Mouse (Mus musculus) gastrocnemius, postnatal 36 days (tissue): ENCODE measurements at regions not wholly inside any gene's neighbourhood (a gene's known extent, or its start where the extent isn't known, plus 50 kb on each side); places are given as distances from the start of the nearest gene placed in this dataset.
"Not testable (repeated sequence)": the region's sequence is repeated elsewhere in the genome, so short reads cannot be mapped to it uniquely, and the experiment has no call there.

Experiments
- DNase-seq, 2 experiments: peaks; one replicate each; pipeline ENCODE4 v3.0.0; 2022
- intact Hi-C: fragments of 180-260 bp; cut with DNase I; formaldehyde crosslinking; loops from one replicate; pipeline ENCODE4 v1.15.1; 2025

DNA sequence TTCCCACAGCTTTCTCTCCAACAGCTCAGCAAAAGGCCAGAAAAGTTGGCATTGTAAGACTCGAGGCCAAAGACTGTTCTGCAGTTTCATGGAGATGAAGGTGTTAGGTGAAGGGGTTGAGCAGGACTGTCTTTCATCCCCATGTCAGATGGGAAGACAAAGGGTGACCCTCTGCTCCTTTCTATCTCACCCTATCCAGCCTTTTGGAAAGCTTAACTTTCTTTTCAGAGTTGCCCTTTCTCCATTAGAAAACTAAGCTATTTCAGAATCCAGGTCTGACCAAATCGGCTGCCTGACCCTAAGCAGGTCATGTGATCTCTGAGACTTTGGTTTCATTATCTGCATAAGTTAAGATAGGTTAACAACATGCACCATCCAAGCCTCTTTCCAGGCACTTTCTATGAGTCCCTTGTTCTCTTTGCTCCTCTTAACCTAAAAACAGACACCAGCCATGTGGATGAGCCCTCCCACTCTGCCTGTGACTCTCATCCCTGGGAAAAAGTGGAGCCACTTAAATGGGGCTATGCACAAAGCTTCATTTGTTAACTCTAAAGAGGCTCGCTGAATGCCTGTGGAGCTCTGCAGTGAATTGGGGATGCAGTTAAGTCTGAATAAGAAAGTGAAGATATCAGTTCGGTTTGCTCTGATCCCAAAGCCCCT, 450.9 kb downstream of the Tns1 start:
- intact Hi-C loops: no loop called here
- no peak for DNase-seq

DNA sequence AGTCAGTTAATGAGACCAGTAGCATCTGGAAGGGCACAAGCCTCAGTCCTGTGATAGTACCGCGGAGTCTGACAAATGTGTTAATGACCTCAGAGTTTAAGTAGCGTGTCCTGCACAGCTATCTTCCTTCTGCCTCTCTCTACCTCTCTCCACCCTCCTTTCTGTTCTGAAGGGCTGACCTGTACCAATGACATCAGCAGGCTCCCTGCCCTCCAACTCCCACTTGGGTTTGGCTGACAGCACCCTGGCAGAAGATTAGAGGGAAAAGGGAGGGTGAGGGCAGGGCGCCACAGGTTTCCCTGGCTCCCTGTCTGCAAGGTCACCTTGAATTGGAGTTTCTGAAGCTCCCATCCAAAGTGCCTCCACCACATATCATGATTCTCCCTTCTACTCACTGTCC, 452.0 kb downstream of the Tns1 start:
- intact Hi-C loops: no loop called here
- peak in 1 of 2 experiments; percentile 15 for DNase-seq

DNA sequence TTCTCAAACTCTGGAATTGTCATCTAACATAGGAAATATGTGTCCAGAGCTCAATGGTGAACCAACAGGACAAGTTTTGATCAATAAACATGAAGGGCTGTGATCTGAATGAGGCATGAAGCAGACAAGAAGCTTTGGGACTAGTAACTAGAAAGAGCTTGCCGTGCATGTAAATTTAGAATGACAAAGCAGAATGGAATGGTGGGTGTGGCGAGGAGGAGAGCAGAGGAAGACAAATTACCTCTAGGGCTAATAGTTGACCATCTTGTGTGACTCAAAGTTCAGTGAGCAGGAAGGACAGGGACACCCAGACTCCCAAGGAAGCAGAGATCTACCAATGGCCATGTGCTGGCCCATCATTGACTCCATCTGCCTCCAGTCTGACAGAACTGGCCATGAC, 455.6 kb downstream of the Tns1 start:
- intact Hi-C loops: no loop called here
- DNase-seq: no peak

DNA sequence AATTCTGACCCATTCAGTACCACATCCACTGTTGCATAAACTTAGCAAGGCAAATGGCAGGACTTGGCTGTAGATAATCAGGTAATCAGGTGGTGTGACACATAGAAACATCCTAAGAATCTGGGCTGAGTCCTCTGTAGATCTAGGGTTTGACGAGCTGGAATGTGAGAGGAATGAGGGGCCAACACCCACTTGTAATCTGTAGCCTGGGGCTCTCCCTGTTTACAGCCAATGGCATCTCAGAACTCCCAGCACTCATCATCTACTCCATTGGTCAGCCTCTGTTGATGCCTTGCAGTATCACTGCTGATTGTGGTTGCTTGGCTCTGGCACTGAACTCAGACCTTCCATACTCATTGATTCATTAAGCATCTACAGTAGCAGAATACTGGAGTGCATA, 460.7 kb downstream of the Tns1 start:
- no peak for DNase-seq
- intact Hi-C loops: no loop called here

DNA sequence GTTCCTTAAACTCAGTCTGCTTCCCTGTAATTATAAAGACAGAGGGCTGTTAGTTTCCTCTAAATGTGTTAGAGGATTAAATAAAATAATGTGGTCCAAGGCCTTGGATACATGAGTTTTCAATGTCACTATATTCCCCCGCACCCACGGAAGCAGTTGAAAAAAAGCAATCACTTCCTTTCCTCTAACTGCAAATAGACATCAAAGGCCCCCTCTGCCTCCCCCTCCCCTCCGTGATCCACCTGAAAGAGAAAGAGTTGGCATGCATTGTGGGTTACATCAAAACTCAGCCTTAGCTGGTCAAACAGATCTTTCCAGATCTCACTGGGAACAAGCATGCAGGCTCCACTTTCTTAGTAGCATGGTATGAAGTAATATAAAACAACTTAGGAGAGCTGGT, 479.2 kb downstream of the Tns1 start:
- intact Hi-C loops: no loop called here
- no peak for DNase-seq

DNA sequence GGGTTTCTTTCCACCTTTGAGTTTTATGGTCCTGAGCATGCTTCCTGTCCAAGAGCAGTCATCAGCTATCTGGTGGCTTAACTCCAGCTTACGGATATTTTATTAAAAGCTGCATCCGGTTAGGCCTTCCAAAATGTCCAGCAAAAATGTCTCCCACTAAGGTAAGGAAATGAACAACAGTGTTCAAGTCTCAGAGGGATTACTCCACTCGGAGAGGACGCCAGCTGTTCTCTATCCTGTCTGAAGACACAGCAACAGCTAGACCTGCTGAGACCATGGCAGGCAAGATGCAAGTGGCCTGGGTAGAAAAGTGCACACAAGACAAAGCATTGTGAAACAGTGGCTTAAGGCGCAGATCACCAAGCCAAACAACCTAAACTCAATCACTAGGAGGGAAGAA, 479.9 kb downstream of the Tns1 start:
- intact Hi-C loops: no loop called here
- no peak for DNase-seq

DNA sequence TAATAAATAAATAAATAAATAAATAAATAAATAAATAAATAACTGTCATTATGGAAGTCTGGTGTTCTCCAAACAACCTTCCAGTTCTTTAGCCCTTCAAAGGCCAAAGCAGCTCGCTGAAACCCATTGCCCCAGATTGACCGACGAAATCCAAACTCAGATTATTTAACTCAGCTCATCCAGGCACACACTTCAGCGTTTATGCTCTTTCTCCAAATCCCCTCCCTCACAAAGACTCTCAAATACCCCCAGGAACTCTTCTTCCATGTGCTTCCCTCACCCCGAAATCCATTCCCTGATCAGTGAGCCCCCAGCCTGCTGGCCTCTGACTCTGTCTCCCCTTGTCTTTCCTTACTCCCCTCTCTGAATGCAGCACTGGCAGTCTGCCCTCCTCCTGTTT, 480.8 kb downstream of the Tns1 start:
- intact Hi-C loops: no loop called here

DNA sequence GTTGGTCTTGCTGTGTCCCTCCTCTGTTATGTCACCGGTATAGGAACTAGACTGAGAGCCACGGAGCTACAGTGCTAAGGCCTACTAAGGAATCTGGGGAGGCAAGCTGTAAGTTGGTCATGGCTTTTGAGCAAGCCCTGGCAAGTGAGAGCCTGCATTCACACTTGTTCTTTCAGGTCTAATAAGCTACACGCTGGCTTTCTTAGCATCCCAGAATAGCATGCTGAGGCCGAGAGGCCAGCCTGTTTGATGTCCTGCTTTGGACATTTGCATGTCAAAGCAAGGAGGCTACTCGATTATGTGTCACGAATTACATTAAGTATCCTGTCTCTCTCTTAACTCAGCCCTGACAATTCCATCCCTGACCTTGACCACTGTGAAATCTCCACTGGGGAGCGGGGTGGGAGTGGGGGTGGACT, 481.5 kb downstream of the Tns1 start:
- intact Hi-C loops: no loop called here
- no peak for DNase-seq

More for the DNA sequence above, 480.8 kb downstream of the Tns1 start:
- DNase-seq: no peak

DNA sequence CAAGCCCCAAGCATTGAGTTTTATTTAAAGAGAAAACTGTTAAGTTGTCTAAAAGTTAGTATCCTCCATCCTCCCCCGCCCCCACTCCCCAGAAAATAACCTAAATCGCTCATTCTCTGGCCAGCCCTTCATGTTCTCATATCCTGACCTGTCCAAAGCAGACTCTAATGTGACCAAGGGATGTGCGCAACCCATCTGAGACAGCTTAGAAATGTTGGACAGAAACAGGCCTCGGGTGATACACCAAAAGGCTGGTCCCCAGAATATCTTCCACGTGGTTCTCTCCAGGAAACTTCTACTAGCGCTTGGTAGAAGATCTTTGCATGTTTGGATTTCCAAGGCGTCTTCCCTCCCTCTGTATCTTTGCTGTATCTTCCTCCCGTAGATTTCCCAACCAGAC, 482.8 kb downstream of the Tns1 start:
- intact Hi-C loops: no loop called here
- no peak for DNase-seq

DNA sequence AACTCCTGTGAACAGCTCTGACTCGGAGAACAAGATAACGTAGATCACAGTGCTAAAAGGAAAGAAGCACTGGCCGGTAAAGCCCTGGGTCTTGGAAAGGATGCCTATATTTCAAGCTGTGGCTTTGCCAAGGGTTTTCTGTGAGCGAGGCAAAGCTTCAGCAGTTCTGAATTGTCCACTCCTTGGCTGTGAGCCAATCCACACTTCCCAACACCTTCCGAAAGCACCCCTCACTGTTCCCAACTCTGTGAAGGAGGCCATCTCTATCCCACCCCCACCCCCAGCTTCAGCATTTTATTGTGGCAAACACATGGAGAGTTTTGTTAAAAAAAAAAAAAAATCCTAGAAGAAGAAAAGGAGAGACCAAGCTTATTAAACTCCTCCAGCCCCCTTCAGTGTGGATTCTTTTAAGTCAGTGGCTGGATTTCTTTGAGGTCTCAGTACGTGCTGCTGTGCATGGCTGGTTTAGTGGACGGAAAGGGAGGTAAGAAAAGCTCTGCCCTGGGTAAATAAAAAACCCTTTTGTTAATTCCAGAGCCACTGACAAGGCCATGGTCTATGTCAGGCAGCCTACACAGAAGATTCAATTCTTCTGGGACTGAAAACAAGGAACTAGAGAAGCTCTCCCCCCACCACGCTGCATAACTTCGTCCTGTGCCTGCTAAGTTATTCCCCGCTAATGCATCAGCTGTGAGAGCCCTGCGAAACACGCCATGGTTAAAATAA, 483.4 kb downstream of the Tns1 start:
- DNase-seq: no peak
- intact Hi-C loops: no loop called here

DNA sequence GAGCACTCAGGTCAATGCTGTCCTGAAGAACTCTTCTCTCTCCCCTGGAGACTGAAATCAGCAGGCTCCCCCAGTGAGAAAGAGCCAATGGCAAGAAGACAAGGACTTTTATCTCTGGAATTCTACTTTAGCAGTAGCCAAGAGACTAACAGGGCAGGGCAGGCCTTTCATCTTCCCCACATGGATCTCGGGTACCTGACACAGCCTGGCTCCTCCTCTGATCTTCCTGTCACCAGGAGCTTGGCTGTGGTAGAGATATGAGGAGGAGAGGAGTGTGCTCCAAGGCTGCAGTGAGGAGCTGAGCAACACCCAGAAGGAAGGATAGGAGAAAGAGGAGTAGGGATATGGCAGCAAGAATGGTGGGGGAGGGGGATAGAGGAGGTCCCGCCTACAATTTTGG, 488.5 kb downstream of the Tns1 start:
- DNase-seq: no peak
- intact Hi-C loops: no loop called here

DNA sequence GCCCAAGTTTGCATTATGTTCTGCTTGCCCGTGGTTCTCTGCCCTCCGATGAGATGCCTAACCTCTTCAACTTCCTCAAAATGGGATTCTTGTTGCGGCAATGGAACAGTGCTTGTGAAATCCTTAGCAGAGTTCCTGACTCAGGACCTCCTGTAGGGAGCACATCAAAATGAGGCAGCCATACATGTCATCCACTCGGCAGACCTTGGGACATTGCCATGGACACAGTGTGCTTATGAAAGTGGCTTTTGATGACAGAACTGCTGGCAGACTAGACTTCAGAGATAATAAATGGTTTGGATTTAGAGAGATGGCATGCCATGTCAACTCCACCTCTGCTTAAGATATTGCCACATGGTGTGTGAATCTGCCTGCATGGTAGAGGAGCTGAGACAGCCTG, 489.4 kb downstream of the Tns1 start:
- intact Hi-C loops: no loop called here
- no peak for DNase-seq

DNA sequence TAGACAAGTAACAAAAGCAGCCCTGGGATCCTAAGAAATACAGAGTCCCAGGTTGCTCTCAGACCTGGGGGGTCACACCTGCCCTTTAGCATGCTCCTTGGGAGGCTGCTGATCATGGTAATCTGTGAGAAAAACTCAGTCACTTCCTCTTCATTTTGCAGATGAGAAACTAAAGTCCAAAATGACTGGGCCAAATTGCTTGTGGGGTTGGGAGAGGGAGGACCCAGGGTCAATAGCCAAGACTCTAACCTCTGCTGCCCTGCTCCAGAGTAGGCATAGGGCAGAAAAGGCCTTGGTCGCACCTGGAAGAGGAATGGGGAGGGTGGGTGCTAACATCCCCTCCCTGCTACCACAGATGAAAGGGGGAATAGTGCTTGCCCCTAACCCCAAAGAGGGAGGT, 491.2 kb downstream of the Tns1 start:
- intact Hi-C loops: no loop called here
- no peak for DNase-seq

DNA sequence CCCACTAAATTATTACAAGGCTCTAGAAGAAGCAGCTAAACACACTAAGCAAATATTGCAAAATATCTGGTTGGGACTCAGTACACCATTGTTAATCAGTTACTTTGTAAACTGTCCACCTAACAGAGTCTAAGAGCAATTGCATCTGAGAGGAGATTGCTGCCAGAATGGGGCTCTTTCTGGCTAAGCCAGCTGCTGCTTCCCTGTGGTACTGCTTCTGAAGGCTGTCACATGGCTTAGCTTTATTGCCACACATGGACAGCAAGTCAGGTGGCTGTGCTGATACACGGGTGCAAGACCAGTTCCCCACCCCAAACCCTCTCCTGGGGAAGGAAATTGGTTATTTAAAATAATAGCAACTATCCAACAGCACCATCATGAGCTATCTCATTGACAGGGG, 493.9 kb downstream of the Tns1 start:
- DNase-seq: no peak
- intact Hi-C loops: no loop called here

DNA sequence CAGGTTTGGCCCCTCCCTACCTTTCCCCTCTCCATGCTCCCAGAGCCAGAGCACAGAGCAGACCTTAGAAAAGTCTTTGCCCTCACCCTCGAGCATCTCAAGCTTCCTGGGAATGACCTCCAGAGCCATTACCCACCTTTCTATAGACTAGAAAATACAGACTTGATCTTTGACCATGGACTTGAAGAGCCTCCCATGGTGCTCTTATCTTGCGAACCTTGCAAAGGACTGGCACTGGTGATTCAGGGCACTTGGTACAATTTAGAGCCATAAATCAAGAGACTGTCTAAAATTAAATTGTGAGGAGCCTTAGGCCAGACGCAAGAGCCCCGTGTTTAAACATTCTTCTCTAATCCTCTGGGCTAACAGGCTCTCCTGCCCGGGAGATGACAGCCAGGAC, 498.9 kb downstream of the Tns1 start:
- intact Hi-C loops: no loop called here
- DNase-seq: no peak

DNA sequence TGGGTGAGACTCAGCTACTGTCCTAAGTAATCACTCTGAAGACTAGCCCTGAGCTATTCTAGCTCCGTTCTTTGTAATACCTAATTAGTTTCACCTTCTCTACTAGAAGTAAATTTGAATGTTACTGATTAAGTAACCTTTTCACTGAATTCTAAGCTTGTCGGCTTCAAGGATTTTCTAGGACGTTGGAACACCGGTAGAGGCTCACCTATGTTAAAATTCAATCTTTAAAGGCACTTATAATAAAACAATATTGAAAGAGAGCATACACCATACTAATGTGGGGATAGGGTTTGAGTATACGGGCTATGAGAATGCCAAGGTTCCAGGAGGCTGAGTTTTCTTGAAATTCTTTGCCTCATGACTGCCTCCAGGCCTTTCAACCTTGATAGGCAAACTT, 503.1 kb downstream of the Tns1 start:
- intact Hi-C loops, DNase-seq: not testable (repeated sequence)

DNA sequence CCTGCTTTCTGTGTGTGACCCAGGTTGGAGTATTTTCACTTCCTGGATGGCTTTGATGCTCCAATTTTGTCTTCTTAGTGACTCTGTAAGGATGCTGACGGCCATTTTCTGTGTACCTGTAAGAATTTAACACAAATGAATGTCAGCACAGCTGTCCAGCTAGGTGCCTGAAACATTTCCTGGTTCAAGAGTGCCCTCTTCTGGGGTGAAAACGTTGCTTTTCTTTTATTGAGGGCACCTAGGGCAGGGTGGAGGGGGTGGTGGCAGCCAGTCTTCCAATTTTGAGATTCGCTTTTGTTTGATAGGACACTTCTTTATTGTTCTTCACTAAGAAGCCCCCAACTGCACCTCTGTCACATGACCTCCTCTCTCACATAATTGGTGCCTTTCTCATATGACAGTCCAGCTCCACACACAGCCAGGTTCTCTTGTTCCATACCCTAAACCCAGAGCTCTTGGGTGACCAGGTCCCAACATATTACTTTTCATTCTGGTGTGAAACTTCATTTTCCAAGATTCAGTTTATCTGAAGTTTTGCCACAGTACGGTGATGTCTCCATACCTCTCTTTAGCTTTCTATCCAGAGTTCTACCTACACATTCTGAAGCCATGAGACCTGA, 505.6 kb downstream of the Tns1 start:
- no peak for DNase-seq
- intact Hi-C loops: loop anchor here (1.0 to 10.0 kb wide), 3 partner anchors 206 to 752 kb away; no protein-coding TSS in a partner anchor

DNA sequence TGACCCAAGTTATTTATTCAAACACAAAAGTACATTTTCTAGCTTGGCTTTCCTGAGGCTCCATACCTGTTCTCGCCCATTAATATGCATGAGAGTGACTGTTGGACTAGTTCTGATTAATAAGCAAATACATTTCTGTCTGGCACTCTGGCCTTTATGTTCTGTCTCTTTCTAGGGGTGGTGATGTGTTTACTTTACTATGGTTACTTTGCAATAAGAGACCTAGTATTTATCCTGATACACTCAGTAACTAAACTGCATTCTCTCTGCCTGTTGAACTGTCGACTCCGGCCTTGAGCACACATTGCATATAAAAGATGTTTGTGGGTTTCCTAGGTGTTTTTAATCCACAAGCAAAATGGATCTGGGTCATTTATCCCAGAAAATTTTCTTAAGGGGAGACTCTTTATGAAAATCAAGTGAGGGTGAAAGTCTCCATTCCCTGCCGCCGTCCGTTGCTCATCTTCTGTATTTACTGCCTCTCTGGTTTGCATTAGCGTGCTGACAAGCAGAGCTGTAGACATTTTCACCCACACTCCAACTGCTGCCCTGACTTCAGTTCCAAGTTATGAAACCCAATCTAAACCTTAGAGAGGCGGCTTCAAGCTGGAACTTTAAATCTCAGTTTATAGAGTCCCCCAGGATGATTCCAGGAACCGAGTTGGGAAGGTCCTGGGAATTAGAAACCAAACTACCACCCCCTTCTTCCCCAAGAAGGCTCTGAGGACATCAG, 530.4 kb downstream of the Tns1 start:
- intact Hi-C loops: no loop called here
- no peak for DNase-seq

DNA sequence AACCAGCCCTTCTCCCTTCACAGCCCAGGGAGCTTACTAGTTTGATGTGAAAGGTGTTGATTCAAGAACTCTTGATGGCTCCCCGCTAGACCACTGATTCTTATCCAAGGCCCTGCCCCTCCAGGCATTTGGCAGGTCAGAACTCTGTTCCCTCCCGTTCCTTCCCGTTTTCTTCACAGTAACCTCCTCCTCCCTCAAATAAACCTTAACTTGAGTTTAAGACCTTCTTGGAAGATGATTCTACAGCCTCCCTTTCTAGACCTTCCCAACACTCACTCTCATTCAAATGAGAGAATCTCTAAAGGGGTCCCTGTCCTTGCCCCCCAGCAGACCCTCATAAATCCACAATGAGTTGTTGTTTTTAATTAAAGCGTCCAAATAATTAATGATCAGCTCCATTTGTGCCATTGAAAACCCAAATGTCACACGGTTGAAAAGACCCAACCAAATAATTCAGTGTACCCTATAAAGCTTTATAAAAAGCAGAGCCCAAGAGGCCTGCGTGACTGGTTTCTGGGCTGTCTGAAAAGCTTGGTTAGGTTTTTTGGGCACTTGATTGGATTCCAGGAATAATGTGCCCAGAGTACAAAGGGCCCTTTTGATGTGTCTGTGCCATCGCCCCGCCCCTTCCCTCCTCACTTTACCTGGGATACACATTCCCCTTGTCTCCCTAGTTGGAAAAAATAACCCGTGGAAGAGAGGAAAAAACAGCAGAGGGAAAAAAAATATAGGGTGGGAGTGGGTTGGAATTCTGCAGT, 532.7 kb downstream of the Tns1 start:
- DNase-seq: no peak
- intact Hi-C loops: no loop called here

DNA sequence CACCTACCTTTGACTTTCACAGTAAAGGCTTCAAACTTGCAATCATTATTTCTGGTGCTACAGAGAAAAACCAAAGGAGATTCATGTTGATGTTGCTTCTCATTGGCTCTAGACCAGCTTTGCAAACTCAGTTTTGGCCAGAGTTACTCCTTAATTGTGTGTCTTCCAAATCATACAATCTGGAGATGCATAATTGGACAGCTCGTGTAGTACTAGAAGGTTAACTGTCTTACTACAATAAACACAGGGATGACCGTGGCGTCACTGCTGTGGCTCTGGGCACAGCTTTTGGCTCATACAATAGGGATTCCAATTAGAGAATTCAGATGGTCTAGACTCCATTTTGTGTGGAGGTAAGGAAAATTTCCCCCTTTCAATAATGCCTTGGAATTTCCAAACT, 544.6 kb downstream of the Tns1 start:
- intact Hi-C loops: no loop called here
- DNase-seq: no peak

DNA sequence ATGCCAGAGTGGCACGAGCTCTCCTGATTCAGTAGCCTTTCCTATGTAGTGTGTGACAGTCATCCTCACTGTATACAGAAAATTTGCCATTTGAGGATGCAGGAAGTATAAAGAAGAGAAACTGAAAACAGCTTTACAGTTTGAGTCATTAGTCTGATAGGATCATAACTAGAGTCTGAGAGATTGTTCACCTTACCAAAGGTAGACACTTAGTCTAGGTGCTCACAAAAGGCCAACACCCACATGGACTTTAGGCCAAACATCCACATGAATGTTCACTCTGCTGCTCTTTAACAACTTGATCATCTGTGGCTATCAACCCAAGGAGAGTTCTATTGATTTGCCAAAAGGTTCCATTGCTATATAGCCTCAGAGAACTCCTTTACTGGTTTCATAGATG, 547.2 kb downstream of the Tns1 start:
- intact Hi-C loops: no loop called here
- no peak for DNase-seq
